Mouse (Mus musculus) C2C12 (cell line): ENCODE results near the gene Arl4c. TPM values are rescaled to one million over a fixed set of nuclear protein-coding genes. Genes with fewer than 3 reads are reported as not detected.

Experiments
- H3K27me3 ChIP-seq: one replicate; pipeline ENCODE4 v1.6.1; 2011; ENCODE audit not compliant: control insufficient read depth, insufficient read depth, insufficient read length
- H3K36me3 ChIP-seq: one replicate; pipeline ENCODE4 v1.6.1; 2011; ENCODE audit not compliant: control insufficient read depth, insufficient read depth
- H3K4me3 ChIP-seq: one replicate; pipeline ENCODE4 v1.5.1; 2011; ENCODE audit warnings: mild to moderate bottlenecking, control low read depth; ENCODE audit not compliant: poor library complexity, insufficient read depth, severe bottlenecking
- H3K79me2 ChIP-seq: one replicate; pipeline ENCODE4 v1.6.1; 2011; ENCODE audit not compliant: control insufficient read depth, insufficient read depth
- H3K79me3 ChIP-seq: one replicate; pipeline ENCODE4 v1.6.1; 2011; ENCODE audit warnings: low read depth, control low read depth
- H3ac ChIP-seq: one replicate; pipeline ENCODE3; 2011; ENCODE audit warnings: low read depth; ENCODE audit not compliant: control insufficient read depth, insufficient read length
- CEBPB ChIP-seq: IDR thresholded peaks from one replicate; pipeline ENCODE4 v1.6.1; 2011; ENCODE audit warnings: low read depth, mild to moderate bottlenecking, control low read depth, moderate library complexity
- CTCF ChIP-seq: IDR thresholded peaks from one replicate; pipeline ENCODE4 v1.5.1; 2011; ENCODE audit not compliant: control insufficient read depth, insufficient read depth, insufficient read length
- FOSL1 ChIP-seq: IDR thresholded peaks from one replicate; pipeline ENCODE4 v1.8.0; 2011; ENCODE audit warnings: mild to moderate bottlenecking, low read length; ENCODE audit not compliant: poor library complexity, insufficient read depth, severe bottlenecking
- MAX ChIP-seq: IDR thresholded peaks from one replicate; pipeline ENCODE4 v1.6.1; 2011; ENCODE audit warnings: mild to moderate bottlenecking, control low read depth
- MYOD1 ChIP-seq: IDR thresholded peaks from one replicate; pipeline ENCODE4 v1.6.1; 2011; ENCODE audit warnings: low read depth; ENCODE audit not compliant: control insufficient read depth, insufficient read length
- MYOG ChIP-seq: IDR thresholded peaks from one replicate; pipeline ENCODE4 v1.6.1; 2011; ENCODE audit not compliant: control insufficient read depth, insufficient read length; ENCODE audit errors: extremely low read depth
- USF1 ChIP-seq: IDR thresholded peaks from one replicate; pipeline ENCODE4 v1.6.1; 2011; ENCODE audit warnings: low read depth, mild to moderate bottlenecking, control low read depth, moderate library complexity
- polyA plus RNA-seq: library from polyadenylated mRNA; unstranded; fragments of >200 nt; fragmentation: generic; extraction: Trizol; gene quantifications from one replicate; pipeline ENCODE4 v1.2.1, GENCODE M21; 2012; ENCODE audit warnings: missing spikeins

Arl4c gene
- polyA plus RNA-seq, 1 experiment = 81.3 TPM

DNA sequence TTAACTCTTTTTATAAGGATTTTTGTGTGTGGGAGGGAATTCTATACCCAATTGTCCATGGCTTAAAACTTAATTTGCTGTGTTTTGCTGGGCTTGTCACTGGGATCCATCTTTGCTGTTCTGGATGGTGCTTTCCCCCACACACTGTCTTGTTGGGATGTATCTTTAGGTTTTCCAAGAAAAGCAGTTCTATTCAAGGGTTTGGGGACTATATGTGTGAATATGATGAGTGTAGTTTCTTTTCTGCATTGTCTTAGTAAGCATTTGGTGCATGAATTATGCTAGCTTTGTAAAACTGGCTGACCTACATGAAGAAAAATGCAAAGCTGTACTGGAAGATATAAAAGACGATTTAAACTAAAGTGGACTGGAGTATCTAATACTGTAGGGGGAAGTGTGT, 23.7 kb upstream of the Arl4c start:
- Histone ChIP-seq H3K79me2 (no peaks in the 10 kb centered on the region), H3ac (no peak overlapping the region), H3K36me3 (no peaks in the 10 kb centered on the region), H3K27me3 (no peaks in the 10 kb centered on the region), H3K4me3 (no peak overlapping the region), H3K79me3 (no peaks in the 10 kb centered on the region)
- TF ChIP-seq USF1 (no peak), CTCF (no peak), MYOG (no peak), MAX (no peak), FOSL1 (no peak), MYOD1 (no peak), CEBPB (no peak)

DNA sequence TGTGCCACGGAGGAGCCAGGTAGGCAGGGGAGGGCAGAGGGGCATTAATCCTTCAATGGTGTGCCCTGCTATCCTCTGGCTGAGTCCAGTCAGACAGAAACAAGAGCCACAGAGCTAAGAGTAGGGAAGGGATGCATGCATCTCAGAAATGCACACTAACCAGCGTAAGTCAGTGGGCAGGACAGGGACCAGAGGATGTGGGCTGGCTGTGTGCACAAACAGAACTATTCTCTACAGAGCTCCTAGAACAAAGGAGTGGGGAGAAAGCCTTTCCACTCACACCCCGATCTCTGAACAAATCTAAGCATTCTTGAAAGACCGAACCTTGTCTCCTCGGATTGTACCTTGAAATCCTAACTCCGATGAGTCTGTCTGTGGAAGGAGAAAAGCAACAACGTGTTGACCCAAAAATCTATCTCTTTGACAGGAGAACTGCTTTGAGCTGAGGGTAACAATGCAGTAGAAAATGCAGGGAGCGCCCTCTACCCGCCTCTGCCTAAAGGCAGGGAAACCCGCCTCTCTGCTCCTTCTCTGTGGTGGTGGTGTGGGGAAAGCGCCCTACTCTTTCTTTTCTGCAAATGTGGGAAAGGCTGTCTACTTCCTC, 18.7 kb upstream of the Arl4c start:
- H3K36me3 ChIP-seq = no peaks in the 10 kb centered on the region
- no peaks in the 10 kb centered on the region for H3K79me3 ChIP-seq
- TF ChIP-seq MYOG (no peak), CEBPB (no peak), MAX (no peak), CTCF (no peak), USF1 (no peak), MYOD1 (no peak), FOSL1 (no peak)
- no peak overlapping the region for H3ac ChIP-seq
- no peak overlapping the region for H3K4me3 ChIP-seq
- H3K79me2 ChIP-seq = no peaks in the 10 kb centered on the region
- H3K27me3 ChIP-seq = no peaks in the 10 kb centered on the region

DNA sequence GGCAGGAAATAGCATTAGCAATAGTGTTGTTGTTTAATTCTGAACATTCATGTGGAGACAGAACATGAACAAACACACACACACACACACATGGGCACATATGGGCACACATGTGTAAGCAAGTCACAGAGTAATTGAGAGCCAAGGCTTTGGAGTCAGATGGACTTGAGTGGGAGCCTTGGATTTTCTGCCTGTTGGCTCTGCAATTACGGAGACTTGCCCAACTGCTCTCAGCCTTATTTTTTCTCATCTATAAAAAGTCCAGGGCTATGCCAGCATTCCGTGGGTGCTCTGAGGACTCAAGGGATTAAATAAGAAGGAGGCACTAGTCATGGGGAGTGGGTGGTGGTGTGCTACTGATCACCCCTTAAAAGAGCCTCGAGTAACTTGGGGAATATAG, 16.5 kb upstream of the Arl4c start:
- Histone ChIP-seq H3ac (no peak overlapping the region), H3K36me3 (no peaks in the 10 kb centered on the region), H3K27me3 (no peaks in the 10 kb centered on the region), H3K4me3 (no peak overlapping the region), H3K79me3 (no peaks in the 10 kb centered on the region), H3K79me2 (no peaks in the 10 kb centered on the region)
- TF ChIP-seq MYOD1 (no peak), CTCF (no peak), MYOG (no peak), CEBPB (no peak), MAX (no peak), FOSL1 (no peak), USF1 (no peak)

DNA sequence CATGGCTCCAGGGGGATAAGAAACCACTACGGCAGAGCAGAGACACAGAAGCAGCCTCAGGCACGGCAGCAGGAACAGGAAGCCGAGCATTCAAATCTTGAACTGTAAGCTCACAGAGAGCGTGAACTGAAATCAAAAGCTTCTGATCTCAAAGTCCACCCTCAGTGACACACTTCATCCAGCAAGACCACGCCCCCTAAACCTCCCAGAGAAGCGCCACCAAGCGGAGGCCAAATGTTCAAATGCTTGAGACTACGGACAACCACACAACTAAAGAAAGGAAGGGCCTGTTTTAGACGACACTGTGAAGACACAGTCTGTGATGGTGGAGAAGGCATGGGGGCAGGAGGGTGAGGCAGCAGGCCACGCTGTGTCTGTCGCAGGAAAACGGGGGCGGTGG, 15.7 kb upstream of the Arl4c start:
- H3ac ChIP-seq = no peak overlapping the region
- H3K36me3 ChIP-seq = no peaks in the 10 kb centered on the region
- H3K4me3 ChIP-seq = no peak overlapping the region
- H3K79me3 ChIP-seq = no peaks in the 10 kb centered on the region
- H3K27me3 ChIP-seq = no peaks in the 10 kb centered on the region
- no peaks in the 10 kb centered on the region for H3K79me2 ChIP-seq
- TF ChIP-seq MYOD1 (no peak), USF1 (no peak), CTCF (no peak), CEBPB (no peak), MAX (no peak), FOSL1 (no peak), MYOG (no peak)

DNA sequence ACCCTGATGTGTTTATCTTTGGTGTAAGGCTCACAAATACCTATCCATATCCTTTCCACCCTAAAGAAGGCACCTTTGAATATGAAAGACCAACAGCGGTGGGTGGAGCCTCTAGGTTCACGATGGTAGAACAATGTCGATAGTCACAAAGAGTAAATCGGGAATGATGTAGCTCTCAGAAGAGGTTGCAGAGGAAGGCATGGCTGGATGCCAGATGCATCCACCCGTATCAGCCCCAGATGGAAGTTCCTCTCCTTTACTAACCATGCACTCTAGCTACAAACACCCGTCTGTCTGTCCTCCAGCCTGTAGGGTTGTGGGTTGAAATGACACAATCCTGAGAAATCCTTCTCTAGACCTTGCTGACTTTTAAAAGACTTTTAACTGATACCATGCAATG, 10.0 kb upstream of the Arl4c start:
- Histone ChIP-seq H3K36me3 (no peaks in the 10 kb centered on the region), H3ac (no peak overlapping the region), H3K4me3 (no peak overlapping the region), H3K27me3 (no peaks in the 10 kb centered on the region), H3K79me3 (no peaks in the 10 kb centered on the region), H3K79me2 (no peaks in the 10 kb centered on the region)
- TF ChIP-seq CTCF (no peak), CEBPB (no peak), MYOD1 (no peak), USF1 (no peak), MYOG (no peak), MAX (no peak), FOSL1 (no peak)

DNA sequence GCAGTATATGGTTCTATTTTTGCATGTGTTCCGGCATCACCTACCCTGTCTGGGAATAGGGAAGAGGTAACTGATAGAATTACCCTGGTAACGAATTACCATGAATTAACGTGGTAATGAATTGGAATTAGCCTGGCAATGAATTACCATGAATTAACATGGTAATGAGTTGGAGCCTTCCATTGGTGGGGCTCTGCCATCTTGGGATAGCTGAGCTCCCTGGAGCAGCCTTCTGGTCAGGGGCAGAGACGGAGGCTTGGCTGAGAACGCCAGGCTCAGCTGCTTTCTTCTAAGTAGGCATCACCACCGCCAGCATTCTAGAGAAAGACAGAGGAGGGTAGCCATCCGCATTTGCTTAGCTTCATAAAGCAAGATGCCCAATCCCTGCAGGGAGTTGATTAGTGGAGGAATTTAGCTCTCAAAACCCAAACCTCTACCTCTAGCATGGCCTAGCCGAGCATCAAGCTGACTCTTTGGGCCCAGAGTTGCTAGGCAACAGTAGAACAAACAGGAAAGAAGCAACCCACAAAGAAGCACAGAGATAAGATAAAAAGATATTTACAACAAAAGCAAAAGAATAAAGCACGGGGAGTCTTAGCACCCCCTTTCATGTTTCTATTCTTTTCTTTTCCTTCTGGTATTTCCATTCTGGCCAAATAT, 6.8 kb upstream of the Arl4c start:
- Histone ChIP-seq H3K79me2 (no peaks in the 10 kb centered on the region), H3ac (no peak overlapping the region), H3K79me3 (no peaks in the 10 kb centered on the region), H3K36me3 (no peaks in the 10 kb centered on the region), H3K4me3 (no peak overlapping the region), H3K27me3 (no peaks in the 10 kb centered on the region)
- no peak for TF ChIP-seq MYOD1
- TF ChIP-seq MYOG = no peak
- no peak for TF ChIP-seq CTCF
- no peak for TF ChIP-seq FOSL1
- TF ChIP-seq CEBPB = no peak
- no peak for TF ChIP-seq MAX
- no peak for TF ChIP-seq USF1
